Mouse (Mus musculus) heart, adult 2 months (tissue): ENCODE data around the gene Susd6. TPM values are rescaled to one million over a fixed set of nuclear protein-coding genes. Genes with fewer than 3 reads are reported as not detected.

Source experiments
- DNase-seq, 2 experiments: peaks; one replicate each; pipeline ENCODE4 v3.0.0; 2021
- H3K27ac ChIP-seq: fragments of 200-600 bp; 2 replicates; pipeline ENCODE4 v1.8.1; 2022
- H3K27me3 ChIP-seq: fragments of 200-500 bp; 2 replicates; pipeline ENCODE4 v1.6.1; 2012; ENCODE audit warnings: mild to moderate bottlenecking, low read length, inconsistent platforms, mixed read lengths; ENCODE audit not compliant: control insufficient read depth, insufficient read depth
- H3K36me3 ChIP-seq: fragments of 200-500 bp; 2 replicates; pipeline ENCODE4 v1.6.1; 2012; ENCODE audit warnings: low read length, inconsistent platforms; ENCODE audit not compliant: control insufficient read depth, insufficient read depth
- H3K4me1 ChIP-seq: fragments of 200-500 bp; 2 replicates; pipeline ENCODE4 v1.6.1; 2011; ENCODE audit warnings: low read length; ENCODE audit not compliant: control insufficient read depth, insufficient read depth
- H3K4me3 ChIP-seq: fragments of 200-600 bp; 2 replicates; pipeline ENCODE4 v1.8.1; 2022
- H3K79me2 ChIP-seq: fragments of 200-500 bp; replicated peaks from 2 replicates; pipeline ENCODE4 v1.6.1; 2012; ENCODE audit warnings: mild to moderate bottlenecking, inconsistent platforms, low read length, moderate library complexity, mixed read lengths; ENCODE audit not compliant: control insufficient read depth, insufficient read depth
- H3K9ac ChIP-seq: fragments of 200-500 bp; 2 replicates; pipeline ENCODE4 v1.6.1; 2012; ENCODE audit warnings: low read depth, mild to moderate bottlenecking, control low read depth, inconsistent platforms, low read length, mixed read lengths
- CTCF ChIP-seq: fragments of 200-600 bp; IDR thresholded peaks from 2 replicates; pipeline ENCODE4 v1.8.1; 2022; ENCODE audit warnings: antibody characterized with exemption, mild to moderate bottlenecking, moderate library complexity
- EP300 ChIP-seq: fragments of 200-500 bp; IDR thresholded peaks from 2 replicates; pipeline ENCODE4 v1.6.1; 2011; ENCODE audit warnings: low read depth, low read length, control low read depth; ENCODE audit not compliant: insufficient read depth
- POLR2A ChIP-seq: fragments of 200-500 bp; IDR thresholded peaks from 2 replicates; pipeline ENCODE4 v1.6.1; 2011; ENCODE audit warnings: mild to moderate bottlenecking, low read depth, low read length, control low read depth; ENCODE audit not compliant: insufficient read depth
- WGBS: fragments of 180-500 bp; shearing (Covaris S2); methylation state at CpG from one replicate; pipeline ENCODE4 v1.1.7; 2018; 5-methylcytosine and 5-hydroxymethylcytosine counted together
- intact Hi-C: fragments of 180-260 bp; cut with DNase I; formaldehyde crosslinking; loops from one replicate; pipeline ENCODE4 v1.15.1; 2025
- polyA plus RNA-seq: library from polyadenylated mRNA; depleted of rRNA; stranded (reverse); fragments of >200 nt; gene quantifications from 2 replicates; pipeline ENCODE4 v1.2.3, GENCODE M21; 2012
- total RNA-seq, 2 experiments: library from RNA; stranded (reverse); gene quantifications; 2 replicates each; pipeline ENCODE4 v1.2.3; 2021

Susd6 gene
- total and polyA plus RNA-seq, 3 experiments = 50.1 to 78.6 (median 67.4) TPM

DNA sequence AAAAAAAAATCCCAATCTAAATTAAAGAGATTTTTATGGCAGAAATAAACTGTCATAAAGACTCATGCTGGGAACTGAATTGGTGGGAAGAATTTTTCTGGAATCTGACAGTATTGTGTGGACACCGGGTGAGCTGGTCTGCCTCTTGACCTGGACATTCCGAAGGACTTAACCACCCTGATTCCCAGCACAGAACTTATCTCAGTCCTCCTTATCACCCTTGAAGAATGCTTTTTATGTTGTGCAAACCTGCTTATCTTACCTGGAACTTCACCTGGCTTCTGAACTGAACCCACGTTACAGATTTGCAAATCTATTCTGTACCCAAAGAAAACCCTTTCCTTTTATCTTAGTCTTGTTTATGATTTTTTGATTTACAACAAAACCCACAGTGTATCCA is 8.1 kb upstream of the Susd6 start:
- Histone ChIP-seq H3K4me1 (no peaks in the 10 kb centered on the region), H3K27ac (no peak overlapping the region), H3K9ac (no peak overlapping the region), H3K4me3 (no peak overlapping the region), H3K36me3 (no peaks in the 10 kb centered on the region), H3K27me3 (no peaks in the 10 kb centered on the region), H3K79me2 (no peaks in the 10 kb centered on the region)
- intact Hi-C loops = no loop called here
- DNase-seq = no peak
- 73% methylated on average over 3 of the region's 3 CpGs for WGBS
- TF ChIP-seq CTCF (no peak), EP300 (no peak), POLR2A (no peak)

DNA sequence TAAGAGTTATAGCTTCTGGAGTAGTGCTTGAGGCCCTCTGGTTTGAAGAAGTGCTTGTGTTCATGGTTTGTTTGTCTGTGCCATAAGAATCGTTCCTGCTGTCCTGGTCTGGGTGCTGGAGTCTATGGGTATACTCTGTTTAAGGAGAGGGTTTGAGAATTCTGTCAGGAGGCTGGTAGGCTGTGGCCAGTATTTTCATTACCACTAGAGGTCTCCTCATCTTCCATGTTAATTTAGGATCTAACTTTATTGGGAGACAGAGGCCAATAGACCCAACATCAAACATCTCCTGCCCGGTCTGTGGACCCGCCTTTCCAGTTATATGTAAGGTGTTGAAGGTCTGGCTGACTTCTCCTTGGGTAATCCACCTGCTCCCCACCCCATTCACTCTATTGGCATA is 7.4 kb upstream of the Susd6 start:
- no peak overlapping the region for H3K9ac ChIP-seq
- H3K27me3 ChIP-seq = no peaks in the 10 kb centered on the region
- DNase-seq = no peak
- H3K4me3 ChIP-seq = no peak overlapping the region
- TF ChIP-seq EP300 (no peak), POLR2A (no peak), CTCF (peak; percentile 76)
- no peaks in the 10 kb centered on the region for H3K4me1 ChIP-seq
- H3K36me3 ChIP-seq = no peaks in the 10 kb centered on the region
- no peaks in the 10 kb centered on the region for H3K79me2 ChIP-seq
- 43% methylated on average over 3 of the region's 3 CpGs for WGBS
- intact Hi-C loops = loop anchor here (1.0 kb wide), 1 partner anchor 112 kb away; no protein-coding TSS in a partner anchor
- no peak overlapping the region for H3K27ac ChIP-seq

- 83% methylated on average over 1 of the region's 1 CpGs for WGBS
- intact Hi-C loops = loop anchor here (1.0 kb wide), 1 partner anchor 111 kb away; no protein-coding TSS in a partner anchor
- Histone ChIP-seq H3K4me1 (no peaks in the 10 kb centered on the region), H3K36me3 (no peaks in the 10 kb centered on the region), H3K27ac (no peak overlapping the region), H3K4me3 (no peak overlapping the region), H3K9ac (no peak overlapping the region), H3K27me3 (no peaks in the 10 kb centered on the region), H3K79me2 (no peaks in the 10 kb centered on the region)
- DNase-seq = no peak
- TF ChIP-seq EP300 (no peak), CTCF (no peak), POLR2A (no peak)
These were observed 6.4 kb upstream of the Susd6 start for GRCm38 (mm10) chr12:80783889-80784288.

DNA sequence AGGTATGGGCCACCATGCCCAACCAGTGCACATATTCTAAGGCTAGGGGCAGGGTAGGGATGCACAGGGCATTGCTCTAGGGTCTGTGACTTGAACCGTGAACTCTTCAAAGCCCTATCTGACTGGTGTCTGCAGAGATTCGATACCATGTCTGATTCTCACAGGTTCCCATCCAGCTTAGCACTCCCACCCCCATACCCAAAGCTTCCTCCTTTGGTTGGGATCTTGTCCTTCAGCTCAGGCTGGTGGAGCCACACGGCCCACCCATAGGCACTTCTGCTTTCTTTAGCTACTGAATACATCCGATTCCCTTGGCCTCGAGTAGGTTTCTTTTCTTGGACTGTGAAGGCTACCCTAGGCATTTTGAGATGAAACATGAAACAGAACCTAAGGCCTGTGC is 5.3 kb upstream of the Susd6 start:
- DNase-seq = no peak
- H3K79me2 ChIP-seq = no peaks in the 10 kb centered on the region
- no peak overlapping the region for H3K4me3 ChIP-seq
- TF ChIP-seq EP300 (no peak), CTCF (no peak), POLR2A (no peak)
- 79% methylated on average over 5 of the region's 5 CpGs for WGBS
- no peaks in the 10 kb centered on the region for H3K27me3 ChIP-seq
- H3K27ac ChIP-seq = no peak overlapping the region
- intact Hi-C loops = loop anchor here (5.0 kb wide), 1 partner anchor 157 kb away; no protein-coding TSS in a partner anchor
- peaks cover 1% of the 10 kb centered on the region; the same call in 1 of the 2 replicates for H3K4me1 ChIP-seq
- H3K36me3 ChIP-seq = no peaks in the 10 kb centered on the region
- no peak overlapping the region for H3K9ac ChIP-seq

GRCm38 (mm10) chr12:80785597-80785996 is 4.7 kb upstream of the Susd6 start:
- no peaks in the 10 kb centered on the region for H3K36me3 ChIP-seq
- H3K79me2 ChIP-seq = peaks cover 1% of the 10 kb centered on the region; the same call in 1 of the 2 replicates
- intact Hi-C loops = loop anchor here (5.0 kb wide), 1 partner anchor 157 kb away; no protein-coding TSS in a partner anchor
- peaks cover 1% of the 10 kb centered on the region; the same call in 1 of the 2 replicates for H3K4me1 ChIP-seq
- 94% methylated on average over 4 of the region's 4 CpGs for WGBS
- no peaks in the 10 kb centered on the region for H3K27me3 ChIP-seq
- H3K9ac ChIP-seq = no peak overlapping the region
- no peak overlapping the region for H3K4me3 ChIP-seq
- no peak overlapping the region for H3K27ac ChIP-seq
- no peak for TF ChIP-seq EP300
- no peak for TF ChIP-seq POLR2A
- TF ChIP-seq CTCF = no peak
- DNase-seq = no peak

- no peak for DNase-seq
- peaks cover 1% of the 10 kb centered on the region; the same call in 1 of the 2 replicates for H3K79me2 ChIP-seq
- WGBS = 56% methylated on average over 1 of the region's 1 CpGs
- intact Hi-C loops = loop anchor here (5.0 kb wide), 1 partner anchor 156 kb away; no protein-coding TSS in a partner anchor
- no peak overlapping the region for H3K9ac ChIP-seq
- peaks cover 1% of the 10 kb centered on the region; the same call in 1 of the 2 replicates for H3K4me1 ChIP-seq
- no peak overlapping the region for H3K27ac ChIP-seq
- TF ChIP-seq POLR2A (no peak), CTCF (no peak), EP300 (no peak)
- H3K36me3 ChIP-seq = no peaks in the 10 kb centered on the region
- no peak overlapping the region for H3K4me3 ChIP-seq
- no peaks in the 10 kb centered on the region for H3K27me3 ChIP-seq
These were observed 3.7 kb upstream of the Susd6 start for GRCm38 (mm10) chr12:80786591-80786990.
